11 mouse cellular contexts compared by ENCODE assay signal in genomic region chr5:121913999-121914398, GRCm38 (mm10).
DNase-seq lines count a peak whose midpoint lies in the region; ATAC-seq and TF ChIP-seq lines count a peak whose summit lies in the region.
"Had no signal": no experiment of that assay in that cellular context is flagged by ENCODE, and none has a peak within 500 bp of the region (broad histone marks: within the 10 kb centered on the region; RNA-seq: fewer than 3 reads in every experiment).

No protein-coding gene starts in this region.

- TF ChIP-seq POLR2A in ES-Bruce4 (IDR thresholded peaks at IDR 0.05; ENCODE audit: insufficient read depth, low read length) = no peak

- H3K36me3 ChIP-seq in forebrain, embryonic 13.5 days (ENCODE audit: poor library complexity, severe bottlenecking) = no peaks in the 10 kb centered on the region
- no peaks in the 10 kb centered on the region for H3K36me3 ChIP-seq in forebrain, embryonic 15.5 days
- H3K36me3 ChIP-seq in ES-Bruce4 (ENCODE audit: control insufficient read depth, insufficient read depth, low read length, poor library complexity, severe bottlenecking) = no peaks in the 10 kb centered on the region
- H3K36me3 ChIP-seq in intestine, embryonic 15.5 days = no peaks in the 10 kb centered on the region
- no peaks in the 10 kb centered on the region for H3K36me3 ChIP-seq in liver, embryonic 12.5 days
- H3K36me3 ChIP-seq: heart, embryonic 15.5 days had no signal

- no peak for ATAC-seq in forebrain, embryonic 13.5 days
- ATAC-seq in forebrain, embryonic 15.5 days (replicated peaks) = no peak
- peak; percentile 67 for ATAC-seq in intestine, embryonic 15.5 days
- ATAC-seq in liver, embryonic 12.5 days = no peak

- H3K9me3 ChIP-seq in forebrain, embryonic 13.5 days (replicated peaks) = no peaks in the 10 kb centered on the region
- no peaks in the 10 kb centered on the region for H3K9me3 ChIP-seq in forebrain, embryonic 15.5 days
- no peaks in the 10 kb centered on the region for H3K9me3 ChIP-seq in ES-Bruce4 (replicated peaks; ENCODE audit: control insufficient read depth, insufficient read depth, low read length, poor library complexity, severe bottlenecking)
- no peaks in the 10 kb centered on the region for H3K9me3 ChIP-seq in intestine, embryonic 15.5 days
- no peaks in the 10 kb centered on the region for H3K9me3 ChIP-seq in liver, embryonic 12.5 days (replicated peaks)
- H3K9me3 ChIP-seq: heart, embryonic 15.5 days had no signal

- TF ChIP-seq EP300 in ES-Bruce4 (IDR thresholded peaks at IDR 0.05; ENCODE audit: insufficient read depth, low read depth, low read length) = no peak

- H3K27ac ChIP-seq in forebrain, embryonic 13.5 days = peak overlapping the region; percentile 61
- no peak overlapping the region for H3K27ac ChIP-seq in forebrain, embryonic 15.5 days (replicated peaks)
- H3K27ac ChIP-seq in ES-Bruce4 (ENCODE audit: insufficient read depth, low read length) = no peak overlapping the region
- H3K27ac ChIP-seq in intestine, embryonic 15.5 days = peak overlapping the region; percentile 29; the same call in 1 of the 2 replicates
- 0 out of 2 replicates have a peak overlapping the region, but pooled peaks have one; percentile 26 for H3K27ac ChIP-seq in liver, embryonic 12.5 days
- H3K27ac ChIP-seq in gastrocnemius, adult 2 months = no peak overlapping the region
- H3K27ac ChIP-seq: heart, embryonic 15.5 days had no signal

- no peak for TF ChIP-seq CTCF in ES-Bruce4 (IDR thresholded peaks at IDR 0.05; ENCODE audit: low read depth, low read length)
- TF ChIP-seq CTCF in gastrocnemius, adult 2 months (IDR thresholded peaks at IDR 0.05) = no peak

- H3K27me3 ChIP-seq in forebrain, embryonic 13.5 days = 0 out of 2 replicates have a peak, but pooled peaks cover 2% of the 10 kb centered on the region
- H3K27me3 ChIP-seq in forebrain, embryonic 15.5 days = no peaks in the 10 kb centered on the region
- no peaks in the 10 kb centered on the region for H3K27me3 ChIP-seq in ES-Bruce4 (ENCODE audit: control insufficient read depth, insufficient read depth, low read length, poor library complexity, severe bottlenecking)
- H3K27me3 ChIP-seq in intestine, embryonic 15.5 days (replicated peaks) = no peaks in the 10 kb centered on the region
- peaks cover 12% of the 10 kb centered on the region; the same call in 1 of the 2 replicates for H3K27me3 ChIP-seq in liver, embryonic 12.5 days (replicated peaks)

- DNase-seq in gastrocnemius, adult 2 months = no peak
- DNase-seq in spleen, adult 12 weeks (ENCODE audit: low spot score) = no peak
- DNase-seq in thymus, postnatal 25 days = no peak
- DNase-seq: cerebellum, adult 2 months; lung, postnatal 10 days had no signal

- no peak overlapping the region for H3K4me2 ChIP-seq in forebrain, embryonic 13.5 days
- no peak overlapping the region for H3K4me2 ChIP-seq in forebrain, embryonic 15.5 days (replicated peaks)
- no peak overlapping the region for H3K4me2 ChIP-seq in intestine, embryonic 15.5 days (replicated peaks)
- H3K4me2 ChIP-seq in liver, embryonic 12.5 days = no peak overlapping the region
- H3K4me2 ChIP-seq: heart, embryonic 15.5 days had no signal

- H3K4me3 ChIP-seq in forebrain, embryonic 13.5 days = no peak overlapping the region
- no peak overlapping the region for H3K4me3 ChIP-seq in forebrain, embryonic 15.5 days
- peak overlapping the region; percentile 26 for H3K4me3 ChIP-seq in ES-Bruce4 (ENCODE audit: low read depth, low read length)
- no peak overlapping the region for H3K4me3 ChIP-seq in intestine, embryonic 15.5 days (replicated peaks)
- H3K4me3 ChIP-seq in liver, embryonic 12.5 days = no peak overlapping the region
- H3K4me3 ChIP-seq in gastrocnemius, adult 2 months = no peak overlapping the region
- H3K4me3 ChIP-seq: heart, embryonic 15.5 days had no signal

- intact Hi-C loops in gastrocnemius, adult 2 months (cut with DNase I) = no loop called here

- peak overlapping the region; percentile 37; the same call in 1 of the 2 replicates for H3K9ac ChIP-seq in forebrain, embryonic 13.5 days
- no peak overlapping the region for H3K9ac ChIP-seq in forebrain, embryonic 15.5 days (replicated peaks)
- peak overlapping the region; percentile 56 for H3K9ac ChIP-seq in ES-Bruce4 (ENCODE audit: low read depth, poor library complexity, severe bottlenecking)
- no peak overlapping the region for H3K9ac ChIP-seq in intestine, embryonic 15.5 days
- H3K9ac ChIP-seq in liver, embryonic 12.5 days = no peak overlapping the region
- H3K9ac ChIP-seq: heart, embryonic 15.5 days had no signal

- WGBS in forebrain, embryonic 13.5 days = 35% methylated on average over 23 of the region's 23 CpGs
- 34% methylated on average over 23 of the region's 23 CpGs for WGBS in forebrain, embryonic 15.5 days
- WGBS in intestine, embryonic 15.5 days = 26% methylated on average over 23 of the region's 23 CpGs
- 60% methylated on average over 23 of the region's 23 CpGs for WGBS in liver, embryonic 12.5 days (ENCODE audit: insufficient replicate concordance)

- peaks cover 13% of the 10 kb centered on the region for H3K4me1 ChIP-seq in forebrain, embryonic 13.5 days
- peaks cover 9% of the 10 kb centered on the region; the same call in 1 of the 2 replicates for H3K4me1 ChIP-seq in forebrain, embryonic 15.5 days
- H3K4me1 ChIP-seq in ES-Bruce4 (ENCODE audit: control insufficient read depth, insufficient read depth, low read length) = no peaks in the 10 kb centered on the region
- H3K4me1 ChIP-seq in intestine, embryonic 15.5 days (replicated peaks) = no peaks in the 10 kb centered on the region
- H3K4me1 ChIP-seq in liver, embryonic 12.5 days = no peaks in the 10 kb centered on the region

Comparison
In these comparisons a context has a peak if more than half of its experiments do, and no peak if none do; other contexts are left out.
1. H3K27ac ChIP-seq: peak in forebrain, embryonic 13.5 days (single experiment), intestine, embryonic 15.5 days (single experiment) and liver, embryonic 12.5 days (single experiment); none in forebrain, embryonic 15.5 days (single experiment), ES-Bruce4 (single experiment) and gastrocnemius, adult 2 months (single experiment).
2. H3K9ac ChIP-seq: peak in forebrain, embryonic 13.5 days (single experiment) and ES-Bruce4 (single experiment); none in forebrain, embryonic 15.5 days (single experiment), intestine, embryonic 15.5 days (single experiment) and liver, embryonic 12.5 days (single experiment).